Mouse (Mus musculus) G1E (cell line): Measurements from ENCODE around the gene St3gal5. TPM values are rescaled to one million over a fixed set of nuclear protein-coding genes. Genes with fewer than 3 reads are reported as not detected.

ENCODE experiments used
- ATAC-seq: 2 replicates; pipeline ENCODE4 v1.8.0; 2016; ENCODE audit warnings: mild to moderate bottlenecking; ENCODE audit not compliant: insufficient number of reproducible peaks, poor library complexity, low FRiP score, severe bottlenecking; ENCODE audit errors: extremely low read depth
- DNase-seq: peaks from one replicate; pipeline ENCODE4 v3.0.0; 2012; ENCODE audit warnings: low spot score
- H3K27me3 ChIP-seq: 2 replicates; pipeline ENCODE4 v1.6.1; 2012; ENCODE audit warnings: mild to moderate bottlenecking, low read length, inconsistent platforms; ENCODE audit not compliant: insufficient read depth
- H3K36me3 ChIP-seq: replicated peaks from 2 replicates; pipeline ENCODE3; 2012; ENCODE audit warnings: mild to moderate bottlenecking, inconsistent platforms
- H3K4me1 ChIP-seq: 2 replicates; pipeline ENCODE4 v1.6.1; 2012; ENCODE audit warnings: low read depth, low read length, inconsistent platforms, mixed read lengths; ENCODE audit not compliant: insufficient read depth
- H3K4me3 ChIP-seq: 2 replicates; pipeline ENCODE4 v1.5.1; 2012; ENCODE audit warnings: low read depth, mild to moderate bottlenecking, inconsistent platforms, low read length, moderate library complexity, mixed read lengths
- H3K9me3 ChIP-seq: replicated peaks from 2 replicates; pipeline ENCODE4 v1.6.1; 2012; ENCODE audit warnings: inconsistent platforms
- CTCF ChIP-seq: IDR thresholded peaks from 2 replicates; pipeline ENCODE4 v1.5.1; 2012; ENCODE audit warnings: low read depth, low read length, inconsistent platforms, mixed read lengths
- GATA1 ChIP-seq: IDR thresholded peaks from 2 replicates; pipeline ENCODE4 v1.6.1; 2012; ENCODE audit warnings: borderline replicate concordance, low read length, inconsistent platforms, mixed read lengths
- GATA2 ChIP-seq: IDR thresholded peaks from 2 replicates; pipeline ENCODE4 v1.6.1; 2012; ENCODE audit warnings: low read depth, low read length, inconsistent platforms, borderline replicate concordance
- POLR2AphosphoS5 ChIP-seq: IDR thresholded peaks from 2 replicates; pipeline ENCODE4 v1.6.1; 2012; ENCODE audit warnings: low read depth, low read length, inconsistent platforms; ENCODE audit not compliant: insufficient replicate concordance
- TAL1 ChIP-seq: conservative IDR thresholded peaks from 2 replicates; pipeline ENCODE4 v1.6.1; 2012; ENCODE audit warnings: low read depth, low read length, inconsistent platforms, mixed read lengths
- polyA plus RNA-seq: library from polyadenylated mRNA; stranded (reverse); fragments of >175 nt; gene quantifications from 2 replicates; pipeline ENCODE4 v1.2.3, GENCODE M21; 2012
- total RNA-seq, 2 experiments: library from RNA; stranded (forward) in 1 of 2; stranded (reverse) in 1 of 2; fragments of 200-1000 nt in 1 of 2; fragments of >200 nt in 1 of 2; fragmentation: Nextera tagmentation in 1 of 2; gene quantifications; 2 replicates each; pipeline ENCODE4 v1.2.3; 2014 to 2017

Gene St3gal5
- total and polyA plus RNA-seq, 3 experiments: 51.0 to 107 (median 70.0) TPM

- DNase-seq: no peak
- ATAC-seq: no peak
- Histone ChIP-seq H3K4me3 (no peak overlapping the region), H3K4me1 (no peaks in the 10 kb centered on the region), H3K36me3 (no peaks in the 10 kb centered on the region), H3K27me3 (peaks cover 39% of the 10 kb centered on the region), H3K9me3 (no peaks in the 10 kb centered on the region)
- TF ChIP-seq POLR2AphosphoS5: no peak
- TF ChIP-seq GATA1: no peak
Observed at GRCm38 (mm10) chr6:72171391-72171790, 74.0 kb downstream of the St3gal5 start.

- Histone ChIP-seq H3K4me3 (no peak overlapping the region), H3K9me3 (no peaks in the 10 kb centered on the region), H3K27me3 (peaks cover 44% of the 10 kb centered on the region), H3K36me3 (no peaks in the 10 kb centered on the region), H3K4me1 (no peaks in the 10 kb centered on the region)
- no peak for TF ChIP-seq CTCF
- TF ChIP-seq GATA2: no peak
- TF ChIP-seq GATA1: no peak
- no peak for TF ChIP-seq POLR2AphosphoS5
- TF ChIP-seq TAL1: no peak
- ATAC-seq (no peak), DNase-seq (no peak)
Observed at GRCm38 (mm10) chr6:72173350-72173749, 76.0 kb downstream of the St3gal5 start.

GRCm38 (mm10) chr6:72175419-72175818 is 78.0 kb downstream of the St3gal5 start:
- no peak overlapping the region for H3K4me3 ChIP-seq
- no peaks in the 10 kb centered on the region for H3K9me3 ChIP-seq
- ATAC-seq (no peak), DNase-seq (no peak)
- H3K4me1 ChIP-seq: no peaks in the 10 kb centered on the region
- H3K36me3 ChIP-seq: no peaks in the 10 kb centered on the region
- peaks cover 59% of the 10 kb centered on the region for H3K27me3 ChIP-seq
- no peak for TF ChIP-seq GATA2
- TF ChIP-seq POLR2AphosphoS5: no peak
- TF ChIP-seq TAL1: no peak
- TF ChIP-seq GATA1: no peak
- no peak for TF ChIP-seq CTCF

GRCm38 (mm10) chr6:72176004-72176403 is 78.6 kb downstream of the St3gal5 start:
- Histone ChIP-seq H3K4me3 (no peak overlapping the region), H3K36me3 (no peaks in the 10 kb centered on the region), H3K4me1 (no peaks in the 10 kb centered on the region), H3K9me3 (no peaks in the 10 kb centered on the region), H3K27me3 (peaks cover 56% of the 10 kb centered on the region)
- DNase-seq: no peak
- TF ChIP-seq CTCF (no peak), GATA2 (no peak), POLR2AphosphoS5 (no peak), TAL1 (no peak), GATA1 (no peak)
- ATAC-seq: no peak

DNA sequence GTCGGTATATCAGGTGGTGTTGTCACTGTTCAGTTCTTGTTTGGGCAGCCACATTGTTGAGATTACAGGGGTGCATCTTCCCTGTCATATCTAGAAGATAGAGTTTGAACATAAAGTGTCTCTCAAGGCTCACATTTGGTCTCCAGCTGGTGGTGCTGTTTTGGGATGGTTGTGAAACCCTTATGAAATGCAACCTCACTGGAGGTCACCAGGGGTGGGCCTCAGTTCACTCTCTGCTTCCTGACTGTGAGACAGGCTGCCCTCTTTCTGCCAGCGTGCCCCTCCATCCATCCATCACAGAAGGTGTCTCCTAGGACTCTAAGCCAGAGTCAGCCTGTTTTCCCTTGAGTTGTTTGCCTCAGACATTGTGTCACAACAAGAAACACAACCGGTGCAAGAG is 80.0 kb downstream of the St3gal5 start:
- DNase-seq: no peak
- no peak for ATAC-seq
- H3K27me3 ChIP-seq: peaks cover 51% of the 10 kb centered on the region
- no peaks in the 10 kb centered on the region for H3K36me3 ChIP-seq
- no peak for TF ChIP-seq POLR2AphosphoS5
- TF ChIP-seq CTCF: no peak
- no peak for TF ChIP-seq GATA1
- no peak for TF ChIP-seq TAL1
- no peak for TF ChIP-seq GATA2
- H3K9me3 ChIP-seq: no peaks in the 10 kb centered on the region
- H3K4me3 ChIP-seq: no peak overlapping the region
- no peaks in the 10 kb centered on the region for H3K4me1 ChIP-seq

DNA sequence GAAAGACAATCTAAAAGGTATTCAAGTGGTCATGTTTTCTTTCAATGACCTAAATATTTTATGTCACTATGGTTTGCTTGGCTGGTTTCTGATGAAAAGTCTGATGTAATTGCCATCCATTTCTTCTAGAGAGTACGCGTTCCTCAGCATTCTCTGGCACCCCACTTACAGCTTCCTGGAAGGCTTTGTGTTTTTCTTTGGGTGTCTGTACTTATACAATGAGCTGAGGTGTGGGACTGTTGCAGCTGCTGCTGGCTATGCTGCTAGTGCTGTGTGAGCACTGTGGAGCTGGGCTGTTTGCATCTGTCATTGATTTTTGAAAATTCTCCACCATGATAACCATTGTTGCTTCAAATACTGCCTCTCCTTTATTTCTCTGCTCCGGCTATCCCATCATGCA is 81.6 kb downstream of the St3gal5 start:
- H3K4me3 ChIP-seq: no peak overlapping the region
- H3K36me3 ChIP-seq: no peaks in the 10 kb centered on the region
- H3K27me3 ChIP-seq: peaks cover 41% of the 10 kb centered on the region
- H3K9me3 ChIP-seq: no peaks in the 10 kb centered on the region
- DNase-seq (no peak), ATAC-seq (no peak)
- TF ChIP-seq POLR2AphosphoS5: no peak
- no peak for TF ChIP-seq GATA2
- no peak for TF ChIP-seq CTCF
- TF ChIP-seq TAL1: no peak
- no peak for TF ChIP-seq GATA1
- no peaks in the 10 kb centered on the region for H3K4me1 ChIP-seq
